11 mouse cellular contexts compared by ENCODE assay signal in the genomic region with DNA sequence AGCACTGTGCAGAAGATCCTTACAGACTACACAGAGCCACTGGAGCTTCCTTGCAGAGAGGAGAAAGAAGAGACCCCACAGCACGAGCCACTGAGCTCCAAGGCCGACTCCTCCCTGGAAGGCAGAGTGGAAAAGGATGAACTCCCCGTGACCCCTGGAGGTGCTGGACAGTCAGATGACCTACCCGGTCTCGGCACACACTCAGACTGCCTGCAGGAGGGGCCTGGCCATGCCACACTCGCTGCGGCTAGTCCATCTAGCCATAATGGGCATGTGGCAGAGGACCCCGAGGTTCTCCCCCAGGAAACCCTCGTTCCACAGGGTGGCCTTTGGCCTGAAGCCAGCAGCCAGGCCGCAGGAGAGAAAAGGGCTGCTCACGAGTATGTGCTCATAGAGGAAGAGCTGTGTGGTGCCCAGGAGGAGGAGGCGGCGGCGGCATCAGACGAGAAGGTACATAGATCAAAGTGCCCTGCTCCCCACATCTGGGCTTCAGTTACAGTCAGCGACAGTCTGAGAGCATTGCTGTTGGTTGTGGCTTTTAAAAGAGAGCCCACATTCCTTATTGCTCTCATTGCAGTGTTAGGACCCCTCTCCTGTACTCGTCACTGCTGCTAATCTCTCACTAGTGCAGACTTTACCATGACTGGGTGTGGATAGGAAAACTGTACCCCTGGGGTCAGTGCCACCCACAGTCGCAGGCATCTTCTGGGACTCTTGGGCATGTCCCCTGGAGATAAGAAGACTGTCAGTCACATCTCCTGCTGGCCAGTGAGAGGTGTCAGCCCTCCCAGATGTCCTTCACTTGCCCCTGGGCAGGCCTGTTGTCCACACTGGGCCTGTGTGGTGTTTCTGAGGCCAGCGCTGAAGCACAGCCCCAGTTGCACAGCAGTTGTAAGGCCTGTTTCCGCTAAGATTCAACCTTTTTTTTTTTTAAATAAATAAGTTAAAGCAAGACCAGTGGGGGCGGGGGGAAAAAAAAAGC. TPM values are rescaled to one million over a fixed set of nuclear protein-coding genes. Genes with fewer than 3 reads are reported as not detected.
DNase-seq lines count a peak whose midpoint lies in the region; ATAC-seq lines count a peak whose summit lies in the region.
"Had no signal": no experiment of that assay in that cellular context is flagged by ENCODE, and none has a peak within 500 bp of the region (broad histone marks: within the 10 kb centered on the region; RNA-seq: fewer than 3 reads in every experiment).

No protein-coding gene starts in this region.

- H3K4me1 ChIP-seq in liver, embryonic 12.5 days, result peaks cover 5% of the 10 kb centered on the region; the same call in 1 of the 2 replicates
- no peaks in the 10 kb centered on the region; the same call in 1 of the 2 replicates for H3K4me1 ChIP-seq in liver, embryonic 11.5 days (replicated peaks; ENCODE audit: control insufficient read depth, insufficient read depth, low read length)
- H3K4me1 ChIP-seq in heart, embryonic 13.5 days, result peaks cover 26% of the 10 kb centered on the region
- H3K4me1 ChIP-seq in kidney, embryonic 14.5 days (ENCODE audit: control insufficient read depth, insufficient read depth, low read length), result 0 out of 2 replicates have a peak, but pooled peaks cover 3% of the 10 kb centered on the region
- no peaks in the 10 kb centered on the region for H3K4me1 ChIP-seq in hindbrain, embryonic 16.5 days (ENCODE audit: control insufficient read depth, insufficient read depth, low read depth, low read length)
- H3K4me1 ChIP-seq: neural tube, embryonic 12.5 days had no signal

- WGBS in liver, embryonic 12.5 days (ENCODE audit: insufficient replicate concordance), result 76% methylated on average over 21 of the region's 21 CpGs
- 67% methylated on average over 21 of the region's 21 CpGs for WGBS in liver, embryonic 11.5 days
- 35% methylated on average over 21 of the region's 21 CpGs for WGBS in heart, embryonic 13.5 days
- 44% methylated on average over 21 of the region's 21 CpGs for WGBS in kidney, embryonic 14.5 days
- WGBS in hindbrain, embryonic 16.5 days, result 76% methylated on average over 21 of the region's 21 CpGs

- no peak overlapping the region for H3K27ac ChIP-seq in liver, embryonic 12.5 days
- no peak overlapping the region for H3K27ac ChIP-seq in liver, embryonic 11.5 days (ENCODE audit: low read depth, low read length)
- H3K27ac ChIP-seq in heart, embryonic 13.5 days (replicated peaks), result peak overlapping the region; percentile 63
- no peak overlapping the region for H3K27ac ChIP-seq in kidney, embryonic 14.5 days (ENCODE audit: low read depth, low read length)
- H3K27ac ChIP-seq in hindbrain, embryonic 16.5 days (ENCODE audit: low read depth, low read length), result no peak overlapping the region
- H3K27ac ChIP-seq: hindbrain, postnatal 0 days; lung, embryonic 15.5 days; neural tube, embryonic 12.5 days had no signal

- H3K27me3 ChIP-seq in liver, embryonic 12.5 days (replicated peaks), result no peaks in the 10 kb centered on the region
- no peaks in the 10 kb centered on the region for H3K27me3 ChIP-seq in liver, embryonic 11.5 days (replicated peaks; ENCODE audit: control insufficient read depth, insufficient read depth, low read length)
- no peaks in the 10 kb centered on the region for H3K27me3 ChIP-seq in heart, embryonic 13.5 days (replicated peaks)
- H3K27me3 ChIP-seq in kidney, embryonic 14.5 days (ENCODE audit: control insufficient read depth, insufficient read depth, low read length), result no peaks in the 10 kb centered on the region
- no peaks in the 10 kb centered on the region for H3K27me3 ChIP-seq in hindbrain, embryonic 16.5 days (replicated peaks; ENCODE audit: control insufficient read depth, insufficient read depth, low read length)
- H3K27me3 ChIP-seq: lung, embryonic 15.5 days; neural tube, embryonic 12.5 days had no signal

- peaks cover 79% of the 10 kb centered on the region for H3K36me3 ChIP-seq in liver, embryonic 12.5 days
- peaks cover 15% of the 10 kb centered on the region; the same call in 1 of the 2 replicates for H3K36me3 ChIP-seq in liver, embryonic 11.5 days (ENCODE audit: control insufficient read depth, insufficient read depth, low read length)
- H3K36me3 ChIP-seq in heart, embryonic 13.5 days, result peaks cover 51% of the 10 kb centered on the region
- peaks cover 34% of the 10 kb centered on the region for H3K36me3 ChIP-seq in kidney, embryonic 14.5 days (ENCODE audit: control insufficient read depth, insufficient read depth, low read length)
- peaks cover 21% of the 10 kb centered on the region for H3K36me3 ChIP-seq in hindbrain, embryonic 16.5 days (ENCODE audit: control insufficient read depth, insufficient read depth, low read length)

- no peak overlapping the region for H3K9ac ChIP-seq in liver, embryonic 12.5 days
- H3K9ac ChIP-seq in liver, embryonic 11.5 days (ENCODE audit: low read depth, low read length), result no peak overlapping the region
- H3K9ac ChIP-seq in heart, embryonic 13.5 days, result peak overlapping the region; percentile 41
- no peak overlapping the region for H3K9ac ChIP-seq in kidney, embryonic 14.5 days (ENCODE audit: low read depth, low read length)
- no peak overlapping the region for H3K9ac ChIP-seq in hindbrain, embryonic 16.5 days (ENCODE audit: low read depth, low read length)
- H3K9ac ChIP-seq: lung, embryonic 15.5 days; neural tube, embryonic 12.5 days had no signal

- no peak overlapping the region for H3K4me2 ChIP-seq in liver, embryonic 12.5 days
- H3K4me2 ChIP-seq in liver, embryonic 11.5 days, result no peak overlapping the region
- H3K4me2 ChIP-seq in heart, embryonic 13.5 days, result peak overlapping the region; percentile 50
- no peak overlapping the region for H3K4me2 ChIP-seq in kidney, embryonic 14.5 days (replicated peaks; ENCODE audit: low read depth, low read length)
- H3K4me2 ChIP-seq in hindbrain, embryonic 16.5 days (ENCODE audit: low read length), result no peak overlapping the region
- H3K4me2 ChIP-seq: lung, embryonic 15.5 days; neural tube, embryonic 12.5 days had no signal

- DNase-seq in liver, embryonic 11.5 days (ENCODE audit: low spot score), result no peak
- DNase-seq in thymus, postnatal 0 days (ENCODE audit: low spot score), result peak; percentile 86
- DNase-seq in B cell, adult 2 months, result no peak

- no peaks in the 10 kb centered on the region for H3K9me3 ChIP-seq in liver, embryonic 12.5 days (replicated peaks)
- H3K9me3 ChIP-seq in liver, embryonic 11.5 days (ENCODE audit: control insufficient read depth, low read length), result no peaks in the 10 kb centered on the region
- H3K9me3 ChIP-seq in heart, embryonic 13.5 days, result no peaks in the 10 kb centered on the region
- H3K9me3 ChIP-seq in kidney, embryonic 14.5 days (ENCODE audit: control insufficient read depth, low read length), result no peaks in the 10 kb centered on the region
- no peaks in the 10 kb centered on the region for H3K9me3 ChIP-seq in hindbrain, embryonic 16.5 days (ENCODE audit: control insufficient read depth, low read length)
- H3K9me3 ChIP-seq: G1E; lung, embryonic 15.5 days; neural tube, embryonic 12.5 days had no signal

- no peak overlapping the region for H3K4me3 ChIP-seq in liver, embryonic 12.5 days
- no peak overlapping the region for H3K4me3 ChIP-seq in liver, embryonic 11.5 days (ENCODE audit: low read depth, low read length)
- no peak overlapping the region for H3K4me3 ChIP-seq in heart, embryonic 13.5 days
- H3K4me3 ChIP-seq in kidney, embryonic 14.5 days (ENCODE audit: low read length), result no peak overlapping the region
- H3K4me3 ChIP-seq in hindbrain, embryonic 16.5 days (ENCODE audit: low read length), result no peak overlapping the region
- H3K4me3 ChIP-seq: lung, embryonic 15.5 days; neural tube, embryonic 12.5 days had no signal

- ATAC-seq in liver, embryonic 12.5 days, result 0 out of 2 replicates have a peak, but pooled peaks have one; percentile 24
- no peak for ATAC-seq in liver, embryonic 11.5 days (replicated peaks; ENCODE audit: low FRiP score)
- ATAC-seq in heart, embryonic 13.5 days (ENCODE audit: extremely low read depth, insufficient number of reproducible peaks, low FRiP score, low TSS enrichment), result peak; percentile 19; the same call in 1 of the 2 replicates
- ATAC-seq in kidney, embryonic 14.5 days (ENCODE audit: low FRiP score, low TSS enrichment), result peak; percentile 69
- ATAC-seq in hindbrain, embryonic 16.5 days, result no peak
- ATAC-seq: hindbrain, postnatal 0 days had no signal

RNA-seq across cellular contexts. Expression of a gene that starts 15.5 kb away (rescaled TPM):
- 19.7 and 20.7 TPM in 2 replicates for polyA plus RNA-seq in liver, embryonic 12.5 days (2016; fragmentation: Nextera tagmentation; extraction: Ambion mirVana)
- 33.1 and 36.8 TPM in 2 replicates for polyA plus RNA-seq in liver, embryonic 11.5 days (2014; fragmentation: Nextera tagmentation; extraction: Ambion mirVana)
- polyA plus RNA-seq in heart, embryonic 13.5 days (2015; fragmentation: Nextera tagmentation; extraction: Ambion mirVana), result 18.4 and 20.3 TPM in 2 replicates
- polyA plus RNA-seq in kidney, embryonic 14.5 days (2014; fragmentation: Nextera tagmentation; extraction: Ambion mirVana), result 26.1 and 33.4 TPM in 2 replicates
- 18.1 and 21.0 TPM in 2 replicates for polyA plus RNA-seq in thymus, postnatal 0 days (2015; fragmentation: Nextera tagmentation; extraction: Ambion mirVana)
- 32.0 and 38.5 TPM in 2 replicates for polyA plus RNA-seq in hindbrain, embryonic 16.5 days (2015; fragmentation: Nextera tagmentation; extraction: Ambion mirVana)

RNA-seq across cellular contexts. Expression of a gene that starts 32.4 kb away (rescaled TPM):
- 4.9 and 5.1 TPM in 2 replicates for polyA plus RNA-seq in liver, embryonic 12.5 days (2016; fragmentation: Nextera tagmentation; extraction: Ambion mirVana)
- 5.6 and 6.3 TPM in 2 replicates for polyA plus RNA-seq in liver, embryonic 11.5 days (2014; fragmentation: Nextera tagmentation; extraction: Ambion mirVana)
- 0.08 and 0.47 TPM in 2 replicates for polyA plus RNA-seq in heart, embryonic 13.5 days (2015; fragmentation: Nextera tagmentation; extraction: Ambion mirVana)
- polyA plus RNA-seq in kidney, embryonic 14.5 days (2014; fragmentation: Nextera tagmentation; extraction: Ambion mirVana), result 5.2 and 5.8 TPM in 2 replicates
- 1.6 and 1.9 TPM in 2 replicates for polyA plus RNA-seq in thymus, postnatal 0 days (2015; fragmentation: Nextera tagmentation; extraction: Ambion mirVana)
- polyA plus RNA-seq in hindbrain, embryonic 16.5 days (2015; fragmentation: Nextera tagmentation; extraction: Ambion mirVana), result 0.29 and 0.46 TPM in 2 replicates
- polyA plus RNA-seq: G1E had no signal

RNA-seq across cellular contexts. Expression of a gene that starts 41.8 kb away (rescaled TPM):
- 14.4 and 15.3 TPM in 2 replicates for polyA plus RNA-seq in liver, embryonic 12.5 days (2016; fragmentation: Nextera tagmentation; extraction: Ambion mirVana)
- polyA plus RNA-seq in liver, embryonic 11.5 days (2014; fragmentation: Nextera tagmentation; extraction: Ambion mirVana), result 21.5 and 25.1 TPM in 2 replicates
- polyA plus RNA-seq in heart, embryonic 13.5 days (2015; fragmentation: Nextera tagmentation; extraction: Ambion mirVana), result 20.2 and 21.9 TPM in 2 replicates
- 18.7 and 33.4 TPM in 2 replicates for polyA plus RNA-seq in kidney, embryonic 14.5 days (2014; fragmentation: Nextera tagmentation; extraction: Ambion mirVana)
- 33.7 and 38.9 TPM in 2 replicates for polyA plus RNA-seq in thymus, postnatal 0 days (2015; fragmentation: Nextera tagmentation; extraction: Ambion mirVana)
- polyA plus RNA-seq in hindbrain, embryonic 16.5 days (2015; fragmentation: Nextera tagmentation; extraction: Ambion mirVana), result 38.0 and 39.0 TPM in 2 replicates

Comparison
In these comparisons a context has a peak if more than half of its experiments do, and no peak if none do; other contexts are left out.
1. ATAC-seq: peak in liver, embryonic 12.5 days (single experiment), heart, embryonic 13.5 days (single experiment) and kidney, embryonic 14.5 days (single experiment); none in liver, embryonic 11.5 days (single experiment) and hindbrain, embryonic 16.5 days (single experiment).